Mouse (Mus musculus): ENCODE data around the gene Ada.
"Not testable (repeated sequence)": the region's sequence is repeated elsewhere in the genome, so short reads cannot be mapped to it uniquely, and the experiment has no call there.

Gene Ada

GRCm38 (mm10) chr2:163699078-163699780 lies 50.8 kb downstream of the Ada start:
- in situ Hi-C loops (cut with MboI, MseI) = no loop called here

GRCm38 (mm10) chr2:163697764-163698480 lies 52.1 kb downstream of the Ada start:
- in situ Hi-C loops (cut with MboI, MseI) = no loop called here

DNA sequence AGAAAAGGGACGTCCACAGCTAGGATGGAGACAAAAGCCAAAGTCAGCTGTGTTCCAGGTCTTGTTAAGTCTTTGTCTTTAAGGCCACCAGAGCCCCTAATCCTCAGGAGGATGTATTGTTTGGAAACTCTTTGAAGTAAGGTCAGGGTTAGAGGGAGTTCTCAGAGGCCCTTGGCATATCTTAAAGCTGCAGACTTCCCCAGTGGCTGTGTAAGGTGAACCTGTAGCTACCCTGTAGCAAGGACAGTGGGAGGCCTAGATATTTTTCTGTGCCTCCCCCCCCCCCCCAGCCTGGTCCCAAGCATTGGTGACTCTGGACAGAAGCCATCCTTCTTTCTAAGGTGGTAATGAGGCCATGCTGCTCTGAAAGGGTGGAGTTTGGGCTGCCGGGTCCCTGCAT lies 53.3 kb downstream of the Ada start:
- in situ Hi-C loops (cut with MboI, MseI) = no loop called here

GRCm38 (mm10) chr2:163693716-163694314 lies 56.2 kb downstream of the Ada start:
- in situ Hi-C loops (cut with MboI, MseI) = no loop called here

DNA sequence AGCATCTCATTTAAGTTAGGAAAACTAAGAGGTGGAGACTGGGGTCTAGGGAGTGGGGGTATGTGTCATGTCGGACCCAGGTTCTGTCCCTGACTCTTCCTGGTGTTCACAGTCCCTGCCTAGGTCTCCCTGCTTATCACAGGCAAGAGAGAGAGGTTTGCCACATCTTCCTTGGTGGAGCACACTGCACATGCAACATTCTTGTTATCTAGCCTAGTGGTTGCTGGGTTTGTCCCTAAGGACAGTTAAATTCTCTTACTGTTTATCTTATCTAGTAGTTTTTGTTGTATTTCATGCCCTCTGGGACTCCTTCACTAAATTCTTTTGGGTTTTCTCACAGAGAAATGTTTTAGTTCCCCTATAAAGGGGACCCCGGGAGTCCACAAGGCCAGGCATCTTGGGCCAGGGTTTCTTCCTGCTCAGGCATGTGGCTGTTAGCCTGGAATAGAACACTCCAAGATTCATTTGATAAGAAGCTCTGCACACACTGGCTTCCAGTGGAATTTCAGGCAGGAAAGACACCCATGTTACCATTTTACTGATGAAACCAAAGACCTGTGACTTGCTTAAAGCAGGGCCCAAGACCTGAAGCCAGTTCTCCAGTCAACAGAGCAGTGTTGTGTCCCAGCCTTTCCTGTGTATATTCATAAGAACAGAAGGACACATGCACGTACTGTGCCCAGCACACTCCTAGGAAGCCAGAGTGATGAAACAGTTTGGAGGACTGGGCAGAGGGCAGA lies 57.0 kb downstream of the Ada start:
- in situ Hi-C loops (cut with MboI, MseI) = no loop called here

GRCm38 (mm10) chr2:163691846-163692605 lies 58.0 kb downstream of the Ada start:
- in situ Hi-C loops (cut with MboI, MseI) = no loop called here

GRCm38 (mm10) chr2:163690409-163691304 lies 59.4 kb downstream of the Ada start:
- in situ Hi-C loops (cut with MboI, MseI) = no loop called here

GRCm38 (mm10) chr2:163689771-163690170 lies 60.3 kb downstream of the Ada start:
- in situ Hi-C loops (cut with MboI, MseI) = no loop called here

GRCm38 (mm10) chr2:163688377-163688776 lies 61.7 kb downstream of the Ada start:
- in situ Hi-C loops (cut with MboI, MseI) = not testable (repeated sequence)

DNA sequence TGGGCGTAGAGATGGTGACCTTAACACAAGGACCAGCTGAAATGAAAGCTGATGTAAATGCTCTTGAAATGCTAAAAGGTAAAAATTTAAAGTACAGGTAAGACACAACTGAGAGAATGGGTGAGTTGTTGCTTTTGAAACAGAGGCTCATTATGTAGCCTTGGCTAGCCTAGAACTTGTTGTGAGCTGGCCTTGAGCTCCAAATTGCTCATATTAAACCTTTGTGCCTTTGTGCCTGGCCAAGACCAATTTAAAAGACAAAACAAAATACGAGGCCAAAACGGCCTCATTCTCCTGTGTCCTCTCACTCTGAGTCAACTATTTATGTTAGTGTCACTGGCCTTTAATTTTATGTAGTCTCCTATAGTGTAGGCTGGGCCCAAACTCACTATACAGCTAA lies 63.2 kb downstream of the Ada start:
- in situ Hi-C loops (cut with MboI, MseI) = no loop called here

DNA sequence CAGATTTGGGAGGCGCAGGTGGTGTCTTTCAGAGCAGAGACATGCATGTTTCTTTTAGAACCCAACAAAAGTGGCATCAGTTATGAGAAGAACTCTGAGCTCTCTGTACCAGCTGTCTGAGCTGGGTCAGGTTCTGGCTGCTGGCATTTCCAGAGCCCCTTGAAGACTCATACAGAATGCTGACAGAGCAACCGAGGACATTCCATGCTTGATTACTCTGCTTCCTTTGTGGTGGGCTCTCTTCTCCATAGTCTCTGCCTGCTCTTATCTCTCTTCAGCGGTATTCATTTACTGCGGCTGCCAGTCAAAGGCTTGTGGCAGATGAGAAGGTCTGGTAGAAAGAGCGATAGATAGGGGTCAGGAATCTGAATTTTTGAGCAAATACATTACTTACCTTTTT lies 63.8 kb downstream of the Ada start:
- in situ Hi-C loops (cut with MboI, MseI) = no loop called here

DNA sequence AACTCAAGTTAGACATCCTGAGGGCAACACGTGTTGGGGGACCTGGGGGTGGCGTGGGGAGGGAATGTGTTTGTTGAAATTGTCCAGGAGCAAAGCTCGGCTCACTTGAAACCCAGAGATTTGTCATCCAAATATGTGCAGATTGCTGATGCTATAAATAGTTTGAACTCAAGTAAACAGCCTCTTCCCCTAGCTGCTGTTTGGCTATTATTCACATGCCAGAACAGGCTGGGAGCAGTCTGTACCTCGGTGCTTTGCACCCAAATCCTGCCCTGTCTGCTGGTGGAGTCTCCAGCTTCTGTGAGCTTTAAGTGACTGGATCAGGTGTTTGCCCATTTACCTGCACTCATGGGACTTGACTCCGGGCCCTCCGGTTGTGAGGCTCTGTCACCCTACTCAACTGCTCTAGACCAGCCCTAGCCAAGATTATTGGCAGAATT lies 64.3 kb downstream of the Ada start:
- in situ Hi-C loops (cut with MboI, MseI) = no loop called here

DNA sequence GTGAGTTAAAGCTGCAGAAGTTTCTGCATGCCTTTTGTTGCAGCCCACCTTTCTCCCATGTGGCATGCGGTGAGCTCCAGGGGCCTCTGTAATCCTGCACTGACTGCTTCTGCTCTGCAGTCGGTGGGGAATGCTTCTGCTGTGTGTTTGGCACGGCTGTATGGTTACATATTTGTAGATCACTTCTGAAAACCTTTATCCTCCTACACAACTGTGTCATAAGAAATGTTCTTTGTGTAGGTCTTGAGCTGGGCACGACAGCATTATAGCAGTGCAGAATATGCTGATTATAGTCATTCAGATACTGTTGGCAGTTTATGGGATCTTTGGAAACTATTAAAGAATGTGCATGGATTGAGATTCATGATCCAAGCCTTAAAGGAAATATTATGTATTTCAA lies 64.8 kb downstream of the Ada start:
- in situ Hi-C loops (cut with MboI, MseI) = no loop called here

DNA sequence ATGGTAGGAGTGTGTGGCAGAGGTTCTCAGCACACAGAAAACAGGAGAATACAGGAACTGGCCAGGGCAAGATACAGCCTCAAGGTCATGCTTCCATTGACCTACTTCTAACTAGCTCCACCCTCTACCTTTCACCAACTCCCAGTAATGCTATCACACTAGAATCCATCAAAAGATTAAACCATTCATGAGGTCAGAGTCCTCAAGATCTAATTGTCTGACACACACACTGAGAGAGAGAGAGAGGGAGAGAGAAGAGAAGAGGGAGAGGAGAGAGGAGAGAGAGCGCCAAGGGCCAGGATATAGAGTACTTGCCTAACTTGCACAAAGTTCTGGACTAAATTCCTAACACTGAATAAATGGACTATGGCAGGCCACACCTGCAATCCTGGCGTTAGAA lies 67.7 kb downstream of the Ada start:
- in situ Hi-C loops (cut with MboI, MseI) = no loop called here

DNA sequence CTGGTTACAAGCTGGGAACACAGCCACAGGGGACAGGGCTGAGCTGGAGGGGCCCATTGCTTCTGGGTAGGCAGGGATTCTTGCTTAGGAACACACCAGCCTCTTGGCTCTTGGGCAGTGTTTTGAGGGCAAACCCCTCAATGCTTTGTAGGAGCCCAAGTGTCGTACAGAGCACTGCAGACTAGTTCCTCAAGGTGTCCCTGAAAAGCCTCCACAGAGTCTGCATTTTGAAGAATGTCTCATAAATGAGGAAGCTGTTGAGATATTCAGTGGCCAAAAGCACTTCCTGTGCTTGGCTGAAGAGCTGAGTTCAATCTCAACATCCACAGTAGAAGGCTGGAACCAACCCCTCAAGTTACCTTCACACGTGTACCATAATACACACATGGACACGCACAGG lies 73.3 kb downstream of the Ada start:
- in situ Hi-C loops (cut with MboI, MseI) = no loop called here

Data from T-helper 17 cell (primary cell).